Mouse (Mus musculus): Measurements from ENCODE around the gene Tnpo1. TPM values are rescaled to one million over a fixed set of nuclear protein-coding genes. Genes with fewer than 3 reads are reported as not detected.
A peak's percentile ranks its signal among the peaks of the same experiment; 100 is the strongest.

Gene Tnpo1
- total and polyA plus RNA-seq, 2 experiments from 2014 or later = 22.6 to 63.4 TPM

- ATAC-seq (ENCODE audit: insufficient read depth, low read depth) = no peak
- no peak for DNase-seq (ENCODE audit: low spot score)
- TF ChIP-seq EP300 (IDR thresholded peaks at IDR 0.05; ENCODE audit: low read depth) (no peak), CTCF (IDR thresholded peaks at IDR 0.05; ENCODE audit: low read depth) (no peak)
- Histone ChIP-seq H3K4me2 (ENCODE audit: low read depth, low read length) (no peak overlapping the region), H3K4me3 (ENCODE audit: low read depth, low read length) (no peak overlapping the region), H3K9ac (replicated peaks; ENCODE audit: low read depth, low read length) (no peak overlapping the region), H3K27ac (ENCODE audit: low read depth) (no peak overlapping the region), H3K36me3 (replicated peaks; ENCODE audit: control insufficient read depth, insufficient read depth, low read length) (peaks cover 81% of the 10 kb centered on the region), H3K4me1 (ENCODE audit: control insufficient read depth, insufficient read depth) (no peaks in the 10 kb centered on the region), H3K9me3 (replicated peaks; ENCODE audit: control insufficient read depth, low read length) (no peaks in the 10 kb centered on the region), H3K27me3 (ENCODE audit: control insufficient read depth, insufficient read depth, low read length) (no peaks in the 10 kb centered on the region)
- 88% methylated on average over 9 of the region's 9 CpGs for WGBS
Measured at GRCm38 (mm10) chr13:98868236-98868923, 57.8 kb downstream of the Tnpo1 start.

GRCm38 (mm10) chr13:98867810-98868209, 58.4 kb downstream of the Tnpo1 start:
- Histone ChIP-seq H3K9me3 (replicated peaks; ENCODE audit: control insufficient read depth, low read length) (no peaks in the 10 kb centered on the region), H3K36me3 (replicated peaks; ENCODE audit: control insufficient read depth, insufficient read depth, low read length) (peaks cover 81% of the 10 kb centered on the region), H3K27me3 (ENCODE audit: control insufficient read depth, insufficient read depth, low read length) (no peaks in the 10 kb centered on the region), H3K4me1 (ENCODE audit: control insufficient read depth, insufficient read depth) (no peaks in the 10 kb centered on the region), H3K9ac (replicated peaks; ENCODE audit: low read depth, low read length) (no peak overlapping the region), H3K27ac (ENCODE audit: low read depth) (no peak overlapping the region), H3K4me2 (ENCODE audit: low read depth, low read length) (no peak overlapping the region), H3K4me3 (ENCODE audit: low read depth, low read length) (no peak overlapping the region)
- DNase-seq (ENCODE audit: low spot score) (peak; percentile 70), ATAC-seq (ENCODE audit: insufficient read depth, low read depth) (peak; percentile 70)
- WGBS = 36% methylated on average over 2 of the region's 2 CpGs
- TF ChIP-seq EP300 (IDR thresholded peaks at IDR 0.05; ENCODE audit: low read depth) = no peak
- peak; percentile 81 for TF ChIP-seq CTCF (IDR thresholded peaks at IDR 0.05; ENCODE audit: low read depth)

- WGBS = 78% methylated on average over 8 of the region's 8 CpGs
- no peak overlapping the region for H3K9ac ChIP-seq (replicated peaks; ENCODE audit: low read depth, low read length)
- H3K27me3 ChIP-seq (ENCODE audit: control insufficient read depth, insufficient read depth, low read length) = no peaks in the 10 kb centered on the region
- H3K4me2 ChIP-seq (ENCODE audit: low read depth, low read length) = no peak overlapping the region
- peaks cover 81% of the 10 kb centered on the region for H3K36me3 ChIP-seq (replicated peaks; ENCODE audit: control insufficient read depth, insufficient read depth, low read length)
- no peak for TF ChIP-seq EP300 (IDR thresholded peaks at IDR 0.05; ENCODE audit: low read depth)
- no peak for TF ChIP-seq CTCF (IDR thresholded peaks at IDR 0.05; ENCODE audit: low read depth)
- no peaks in the 10 kb centered on the region for H3K9me3 ChIP-seq (replicated peaks; ENCODE audit: control insufficient read depth, low read length)
- no peak overlapping the region for H3K4me3 ChIP-seq (ENCODE audit: low read depth, low read length)
- DNase-seq (ENCODE audit: low spot score) (no peak), ATAC-seq (ENCODE audit: insufficient read depth, low read depth) (no peak)
- no peak overlapping the region for H3K27ac ChIP-seq (ENCODE audit: low read depth)
- H3K4me1 ChIP-seq (ENCODE audit: control insufficient read depth, insufficient read depth) = no peaks in the 10 kb centered on the region
Measured at GRCm38 (mm10) chr13:98855291-98855690, 70.9 kb downstream of the Tnpo1 start.

GRCm38 (mm10) chr13:98845794-98846193, 80.4 kb downstream of the Tnpo1 start:
- H3K9me3 ChIP-seq (replicated peaks; ENCODE audit: control insufficient read depth, low read length) = no peaks in the 10 kb centered on the region
- H3K9ac ChIP-seq (replicated peaks; ENCODE audit: low read depth, low read length) = no peak overlapping the region
- WGBS = 48% methylated on average over 1 of the region's 1 CpGs
- peaks cover 65% of the 10 kb centered on the region for H3K36me3 ChIP-seq (replicated peaks; ENCODE audit: control insufficient read depth, insufficient read depth, low read length)
- no peak overlapping the region for H3K27ac ChIP-seq (ENCODE audit: low read depth)
- no peak overlapping the region for H3K4me2 ChIP-seq (ENCODE audit: low read depth, low read length)
- H3K27me3 ChIP-seq (ENCODE audit: control insufficient read depth, insufficient read depth, low read length) = no peaks in the 10 kb centered on the region
- H3K4me1 ChIP-seq (ENCODE audit: control insufficient read depth, insufficient read depth) = no peaks in the 10 kb centered on the region
- ATAC-seq (ENCODE audit: insufficient read depth, low read depth) (no peak), DNase-seq (ENCODE audit: low spot score) (no peak)
- no peak for TF ChIP-seq CTCF (IDR thresholded peaks at IDR 0.05; ENCODE audit: low read depth)
- TF ChIP-seq EP300 (IDR thresholded peaks at IDR 0.05; ENCODE audit: low read depth) = no peak
- H3K4me3 ChIP-seq (ENCODE audit: low read depth, low read length) = no peak overlapping the region

GRCm38 (mm10) chr13:98836423-98837088, 89.6 kb downstream of the Tnpo1 start:
- Histone ChIP-seq H3K4me1 (ENCODE audit: control insufficient read depth, insufficient read depth) (no peaks in the 10 kb centered on the region), H3K9me3 (replicated peaks; ENCODE audit: control insufficient read depth, low read length) (no peaks in the 10 kb centered on the region), H3K27ac (ENCODE audit: low read depth) (no peak overlapping the region), H3K4me3 (ENCODE audit: low read depth, low read length) (no peak overlapping the region), H3K4me2 (ENCODE audit: low read depth, low read length) (no peak overlapping the region), H3K36me3 (replicated peaks; ENCODE audit: control insufficient read depth, insufficient read depth, low read length) (peaks cover 30% of the 10 kb centered on the region), H3K27me3 (ENCODE audit: control insufficient read depth, insufficient read depth, low read length) (no peaks in the 10 kb centered on the region), H3K9ac (replicated peaks; ENCODE audit: low read depth, low read length) (no peak overlapping the region)
- TF ChIP-seq CTCF (IDR thresholded peaks at IDR 0.05; ENCODE audit: low read depth) = peak; percentile 31
- TF ChIP-seq EP300 (IDR thresholded peaks at IDR 0.05; ENCODE audit: low read depth) = no peak
- ATAC-seq (ENCODE audit: insufficient read depth, low read depth) = no peak
- no peak for DNase-seq (ENCODE audit: low spot score)
- 91% methylated on average over 6 of the region's 6 CpGs for WGBS
